Mouse (Mus musculus): ENCODE results near the gene Tspan4. TPM values are rescaled to one million over a fixed set of nuclear protein-coding genes. Genes with fewer than 3 reads are reported as not detected.
A peak's percentile ranks its signal among the peaks of the same experiment; 100 is the strongest.

Tspan4 gene
- polyA plus RNA-seq, 1 experiment from 2014 or later, result 36.8 TPM

- WGBS, result 80% methylated on average over 7 of the region's 7 CpGs
- Histone ChIP-seq H3K9ac (no peak overlapping the region), H3K4me3 (no peak overlapping the region), H3K36me3 (peaks cover 11% of the 10 kb centered on the region; the same call in 1 of the 2 replicates), H3K4me2 (replicated peaks) (no peak overlapping the region), H3K4me1 (no peaks in the 10 kb centered on the region), H3K9me3 (no peaks in the 10 kb centered on the region), H3K27ac (no peak overlapping the region), H3K27me3 (no peaks in the 10 kb centered on the region)
- no peak for ATAC-seq (ENCODE audit: insufficient number of reproducible peaks, insufficient read depth, low FRiP score, low TSS enrichment)
These were observed 26.9 kb downstream of the Tspan4 start for GRCm38 (mm10) chr7:141501820-141502555.

GRCm38 (mm10) chr7:141502556-141502905 lies 27.5 kb downstream of the Tspan4 start:
- H3K27me3 ChIP-seq, result no peaks in the 10 kb centered on the region
- 91% methylated on average over 5 of the region's 5 CpGs for WGBS
- ATAC-seq (ENCODE audit: insufficient number of reproducible peaks, insufficient read depth, low FRiP score, low TSS enrichment), result no peak
- H3K9ac ChIP-seq, result no peak overlapping the region
- peaks cover 11% of the 10 kb centered on the region; the same call in 1 of the 2 replicates for H3K36me3 ChIP-seq
- H3K9me3 ChIP-seq, result no peaks in the 10 kb centered on the region
- H3K4me3 ChIP-seq, result no peak overlapping the region
- no peak overlapping the region for H3K27ac ChIP-seq
- H3K4me1 ChIP-seq, result no peaks in the 10 kb centered on the region
- H3K4me2 ChIP-seq (replicated peaks), result no peak overlapping the region

- no peak overlapping the region for H3K4me2 ChIP-seq (replicated peaks)
- WGBS, result 84% methylated on average over 2 of the region's 2 CpGs
- H3K27ac ChIP-seq, result no peak overlapping the region
- 0 out of 2 replicates have a peak overlapping the region, but pooled peaks have one; percentile 12 for H3K9ac ChIP-seq
- H3K36me3 ChIP-seq, result no peaks in the 10 kb centered on the region; the same call in 1 of the 2 replicates
- ATAC-seq (ENCODE audit: insufficient number of reproducible peaks, insufficient read depth, low FRiP score, low TSS enrichment), result no peak
- no peaks in the 10 kb centered on the region for H3K9me3 ChIP-seq
- no peak overlapping the region for H3K4me3 ChIP-seq
- H3K27me3 ChIP-seq, result no peaks in the 10 kb centered on the region
- no peaks in the 10 kb centered on the region for H3K4me1 ChIP-seq
These were observed 31.2 kb downstream of the Tspan4 start for GRCm38 (mm10) chr7:141506278-141506677.

- Histone ChIP-seq H3K9me3 (no peaks in the 10 kb centered on the region), H3K27me3 (no peaks in the 10 kb centered on the region), H3K4me3 (no peak overlapping the region), H3K4me2 (replicated peaks) (no peak overlapping the region), H3K4me1 (no peaks in the 10 kb centered on the region), H3K27ac (no peak overlapping the region), H3K9ac (no peak overlapping the region), H3K36me3 (no peaks in the 10 kb centered on the region; the same call in 1 of the 2 replicates)
- 0 out of 2 replicates have a peak, but pooled peaks have one; percentile 47 for ATAC-seq (ENCODE audit: insufficient number of reproducible peaks, insufficient read depth, low FRiP score, low TSS enrichment)
These were observed 33.1 kb downstream of the Tspan4 start for GRCm38 (mm10) chr7:141508160-141508559.

GRCm38 (mm10) chr7:141510196-141510595 lies 35.2 kb downstream of the Tspan4 start:
- WGBS, result 93% methylated on average over 5 of the region's 5 CpGs
- no peak for ATAC-seq (ENCODE audit: insufficient number of reproducible peaks, insufficient read depth, low FRiP score, low TSS enrichment)

GRCm38 (mm10) chr7:141510681-141511191 lies 35.7 kb downstream of the Tspan4 start:
- Histone ChIP-seq H3K9me3 (no peaks in the 10 kb centered on the region), H3K4me1 (no peaks in the 10 kb centered on the region), H3K9ac (no peak overlapping the region), H3K4me3 (no peak overlapping the region), H3K27ac (no peak overlapping the region), H3K27me3 (no peaks in the 10 kb centered on the region), H3K4me2 (replicated peaks) (no peak overlapping the region), H3K36me3 (peaks cover 5% of the 10 kb centered on the region; the same call in 1 of the 2 replicates)
- WGBS, result 71% methylated on average over 8 of the region's 8 CpGs
- no peak for ATAC-seq (ENCODE audit: insufficient number of reproducible peaks, insufficient read depth, low FRiP score, low TSS enrichment)

More at GRCm38 (mm10) chr7:141510196-141510595, 35.2 kb downstream of the Tspan4 start:
- peaks cover 5% of the 10 kb centered on the region; the same call in 1 of the 2 replicates for H3K36me3 ChIP-seq
- H3K27me3 ChIP-seq, result no peaks in the 10 kb centered on the region
- H3K27ac ChIP-seq, result no peak overlapping the region
- no peak overlapping the region for H3K4me2 ChIP-seq (replicated peaks)
- no peak overlapping the region for H3K9ac ChIP-seq
- H3K9me3 ChIP-seq, result no peaks in the 10 kb centered on the region
- H3K4me3 ChIP-seq, result no peak overlapping the region
- no peaks in the 10 kb centered on the region for H3K4me1 ChIP-seq

GRCm38 (mm10) chr7:141517638-141518037 lies 42.6 kb downstream of the Tspan4 start:
- Histone ChIP-seq H3K9ac (no peak overlapping the region), H3K27ac (no peak overlapping the region), H3K27me3 (no peaks in the 10 kb centered on the region), H3K4me1 (no peaks in the 10 kb centered on the region), H3K4me2 (replicated peaks) (no peak overlapping the region), H3K36me3 (peaks cover 28% of the 10 kb centered on the region), H3K9me3 (no peaks in the 10 kb centered on the region), H3K4me3 (no peak overlapping the region)
- ATAC-seq (ENCODE audit: insufficient number of reproducible peaks, insufficient read depth, low FRiP score, low TSS enrichment), result no peak
- 86% methylated on average over 4 of the region's 4 CpGs for WGBS

- H3K36me3 ChIP-seq, result peaks cover 29% of the 10 kb centered on the region
- H3K4me3 ChIP-seq, result no peak overlapping the region
- no peaks in the 10 kb centered on the region for H3K4me1 ChIP-seq
- H3K9me3 ChIP-seq, result no peaks in the 10 kb centered on the region
- no peak overlapping the region for H3K4me2 ChIP-seq (replicated peaks)
- no peaks in the 10 kb centered on the region for H3K27me3 ChIP-seq
- no peak overlapping the region for H3K9ac ChIP-seq
- 84% methylated on average over 5 of the region's 5 CpGs for WGBS
- no peak for ATAC-seq (ENCODE audit: insufficient number of reproducible peaks, insufficient read depth, low FRiP score, low TSS enrichment)
- no peak overlapping the region for H3K27ac ChIP-seq
These were observed 43.3 kb downstream of the Tspan4 start for GRCm38 (mm10) chr7:141518296-141518695.

- Histone ChIP-seq H3K4me1 (no peaks in the 10 kb centered on the region), H3K4me2 (replicated peaks) (no peak overlapping the region), H3K4me3 (no peak overlapping the region), H3K36me3 (peaks cover 29% of the 10 kb centered on the region), H3K9me3 (no peaks in the 10 kb centered on the region), H3K9ac (no peak overlapping the region), H3K27ac (no peak overlapping the region), H3K27me3 (no peaks in the 10 kb centered on the region)
- 73% methylated on average over 3 of the region's 3 CpGs for WGBS
- no peak for ATAC-seq (ENCODE audit: insufficient number of reproducible peaks, insufficient read depth, low FRiP score, low TSS enrichment)
These were observed 43.9 kb downstream of the Tspan4 start for GRCm38 (mm10) chr7:141518926-141519325.

GRCm38 (mm10) chr7:141519795-141520194 lies 44.8 kb downstream of the Tspan4 start:
- no peak overlapping the region for H3K4me3 ChIP-seq
- H3K9me3 ChIP-seq, result no peaks in the 10 kb centered on the region
- no peak for ATAC-seq (ENCODE audit: insufficient number of reproducible peaks, insufficient read depth, low FRiP score, low TSS enrichment)
- H3K27ac ChIP-seq, result no peak overlapping the region
- 79% methylated on average over 1 of the region's 1 CpGs for WGBS
- no peaks in the 10 kb centered on the region for H3K4me1 ChIP-seq
- H3K9ac ChIP-seq, result no peak overlapping the region
- H3K27me3 ChIP-seq, result no peaks in the 10 kb centered on the region
- peaks cover 28% of the 10 kb centered on the region for H3K36me3 ChIP-seq
- H3K4me2 ChIP-seq (replicated peaks), result no peak overlapping the region

- Histone ChIP-seq H3K9ac (no peak overlapping the region), H3K4me1 (no peaks in the 10 kb centered on the region), H3K9me3 (no peaks in the 10 kb centered on the region), H3K36me3 (peaks cover 20% of the 10 kb centered on the region), H3K27ac (no peak overlapping the region), H3K4me3 (no peak overlapping the region), H3K27me3 (no peaks in the 10 kb centered on the region), H3K4me2 (replicated peaks) (no peak overlapping the region)
- WGBS, result 42% methylated on average over 4 of the region's 4 CpGs
- no peak for ATAC-seq (ENCODE audit: insufficient number of reproducible peaks, insufficient read depth, low FRiP score, low TSS enrichment)
These were observed 48.0 kb downstream of the Tspan4 start for GRCm38 (mm10) chr7:141523007-141523406.

- Histone ChIP-seq H3K4me2 (replicated peaks) (no peak overlapping the region), H3K4me3 (no peak overlapping the region), H3K27me3 (no peaks in the 10 kb centered on the region), H3K9me3 (no peaks in the 10 kb centered on the region), H3K9ac (no peak overlapping the region), H3K36me3 (peaks cover 26% of the 10 kb centered on the region), H3K27ac (no peak overlapping the region), H3K4me1 (no peaks in the 10 kb centered on the region)
- ATAC-seq (ENCODE audit: insufficient number of reproducible peaks, insufficient read depth, low FRiP score, low TSS enrichment), result no peak
- WGBS, result 88% methylated on average over 4 of the region's 4 CpGs
These were observed 49.2 kb downstream of the Tspan4 start for GRCm38 (mm10) chr7:141524271-141524670.
